Mouse (Mus musculus) heart, embryonic 15.5 days (tissue): ENCODE measurements around the gene Tomt. TPM values are rescaled to one million over a fixed set of nuclear protein-coding genes. Genes with fewer than 3 reads are reported as not detected.
A peak's percentile ranks its signal among the peaks of the same experiment; 100 is the strongest.

Experiments
- ATAC-seq: fragments of 200-750 bp; cut with Nextera tagmentation; replicated peaks from 2 replicates; pipeline ENCODE4 v1.8.0; 2017; ENCODE audit warnings: low read depth, moderate TSS enrichment; ENCODE audit not compliant: insufficient number of reproducible peaks, insufficient read depth, low FRiP score
- H3K27ac ChIP-seq: fragments of 300-500 bp; sonication (generic); 2 replicates; pipeline ENCODE4 v1.5.1; 2015; ENCODE audit warnings: mild to moderate bottlenecking, inconsistent platforms
- H3K27me3 ChIP-seq: fragments of 300-500 bp; sonication (generic); 2 replicates; pipeline ENCODE4 v1.6.1; 2015; ENCODE audit warnings: inconsistent platforms
- H3K36me3 ChIP-seq: fragments of 300-500 bp; sonication (generic); 2 replicates; pipeline ENCODE4 v1.6.1; 2015; ENCODE audit warnings: mild to moderate bottlenecking, inconsistent platforms
- H3K4me1 ChIP-seq: fragments of 300-500 bp; sonication (generic); replicated peaks from 2 replicates; pipeline ENCODE4 v1.6.1; 2015; ENCODE audit warnings: inconsistent platforms
- H3K4me2 ChIP-seq: fragments of 300-500 bp; sonication (generic); 2 replicates; pipeline ENCODE4 v1.6.1; 2015; ENCODE audit warnings: inconsistent platforms, mild to moderate bottlenecking, moderate library complexity
- H3K4me3 ChIP-seq: fragments of 300-500 bp; sonication (generic); 2 replicates; pipeline ENCODE4 v1.5.1; 2015; ENCODE audit warnings: mild to moderate bottlenecking, inconsistent platforms
- H3K9ac ChIP-seq: fragments of 300-500 bp; sonication (generic); 2 replicates; pipeline ENCODE4 v1.6.1; 2015; ENCODE audit warnings: mild to moderate bottlenecking, inconsistent platforms
- H3K9me3 ChIP-seq: fragments of 300-500 bp; sonication (generic); replicated peaks from 2 replicates; pipeline ENCODE4 v1.6.1; 2016; ENCODE audit warnings: inconsistent platforms
- WGBS: fragments of 180-500 bp; shearing (Covaris S2); methylation state at CpG from one replicate; pipeline ENCODE4 v1.1.7; 2015; ENCODE audit warnings: mixed read lengths; 5-methylcytosine and 5-hydroxymethylcytosine counted together
- polyA plus RNA-seq: library from polyadenylated mRNA; unstranded; fragments of >200 nt; fragmentation: Nextera tagmentation; extraction: Ambion mirVana; gene quantifications from 2 replicates; pipeline ENCODE4 v1.2.1, GENCODE M21; 2015

Tomt gene
- polyA plus RNA-seq, 1 experiment from 2014 or later, result 0.10 TPM

- Histone ChIP-seq H3K4me3 (no peak overlapping the region), H3K4me1 (peaks cover 10% of the 10 kb centered on the region), H3K9me3 (no peaks in the 10 kb centered on the region; the same call in 1 of the 2 replicates), H3K36me3 (0 out of 2 replicates have a peak, but pooled peaks cover 4% of the 10 kb centered on the region), H3K4me2 (no peak overlapping the region), H3K9ac (no peak overlapping the region), H3K27ac (no peak overlapping the region), H3K27me3 (no peaks in the 10 kb centered on the region)
- ATAC-seq, result no peak
These were observed 3.3 kb downstream of the Tomt start for GRCm38 (mm10) chr7:101902846-101903245.

DNA sequence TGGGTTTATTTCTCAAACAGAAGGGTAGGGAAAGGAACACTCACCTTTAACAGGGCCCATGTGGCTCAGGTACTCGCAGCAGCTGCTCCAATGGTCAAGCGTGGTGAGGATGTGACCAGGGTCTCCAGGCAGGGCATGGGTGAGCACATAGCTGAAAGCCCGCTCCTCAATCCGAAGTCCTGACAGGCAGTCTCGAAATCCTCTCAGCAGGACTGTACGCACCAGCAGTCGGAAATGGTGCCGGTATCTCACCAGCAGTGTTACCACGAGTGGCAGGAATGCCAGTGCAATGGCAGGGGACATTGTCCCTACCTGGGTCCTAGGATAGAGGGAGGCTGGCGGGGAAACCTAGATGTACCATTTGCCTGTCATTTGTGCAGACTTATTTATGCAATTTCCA, 4.2 kb downstream of the Tomt start:
- H3K27ac ChIP-seq, result no peak overlapping the region

GRCm38 (mm10) chr7:101900331-101901097, 5.6 kb downstream of the Tomt start:
- Histone ChIP-seq H3K9me3 (no peaks in the 10 kb centered on the region; the same call in 1 of the 2 replicates), H3K9ac (no peak overlapping the region), H3K4me2 (no peak overlapping the region), H3K27ac (no peak overlapping the region), H3K27me3 (no peaks in the 10 kb centered on the region), H3K36me3 (0 out of 2 replicates have a peak, but pooled peaks cover 4% of the 10 kb centered on the region), H3K4me1 (peaks cover 3% of the 10 kb centered on the region; the same call in 1 of the 2 replicates), H3K4me3 (no peak overlapping the region)
- WGBS, result 89% methylated on average over 16 of the region's 16 CpGs
- no peak for ATAC-seq

More for the DNA sequence above, 4.2 kb downstream of the Tomt start:
- H3K4me1 ChIP-seq, result peaks cover 9% of the 10 kb centered on the region
- no peak for ATAC-seq
- H3K9me3 ChIP-seq, result no peaks in the 10 kb centered on the region; the same call in 1 of the 2 replicates
- H3K36me3 ChIP-seq, result 0 out of 2 replicates have a peak, but pooled peaks cover 4% of the 10 kb centered on the region
- no peak overlapping the region for H3K9ac ChIP-seq
- 87% methylated on average over 10 of the region's 10 CpGs for WGBS
- no peaks in the 10 kb centered on the region for H3K27me3 ChIP-seq
- H3K4me3 ChIP-seq, result no peak overlapping the region
- no peak overlapping the region for H3K4me2 ChIP-seq

- Histone ChIP-seq H3K4me1 (peaks cover 11% of the 10 kb centered on the region; the same call in 1 of the 2 replicates), H3K4me2 (peak overlapping the region; percentile 63), H3K9me3 (no peaks in the 10 kb centered on the region), H3K27ac (peak overlapping the region; percentile 90), H3K4me3 (peak overlapping the region; percentile 64), H3K9ac (peak overlapping the region; percentile 57), H3K36me3 (0 out of 2 replicates have a peak, but pooled peaks cover 4% of the 10 kb centered on the region), H3K27me3 (no peaks in the 10 kb centered on the region)
- 1% methylated on average over 57 of the region's 57 CpGs for WGBS
- ATAC-seq, result peak; percentile 96
These were observed 9.8 kb downstream of the Tomt start for GRCm38 (mm10) chr7:101896104-101897066.

- Histone ChIP-seq H3K27ac (peak overlapping the region; percentile 90), H3K9ac (peak overlapping the region; percentile 57; the same call in 1 of the 2 replicates), H3K9me3 (no peaks in the 10 kb centered on the region), H3K36me3 (0 out of 2 replicates have a peak, but pooled peaks cover 4% of the 10 kb centered on the region), H3K4me2 (peak overlapping the region; percentile 52), H3K4me1 (peaks cover 11% of the 10 kb centered on the region; the same call in 1 of the 2 replicates), H3K4me3 (peak overlapping the region; percentile 64), H3K27me3 (no peaks in the 10 kb centered on the region)
- no peak for ATAC-seq
- 30% methylated on average over 9 of the region's 9 CpGs for WGBS
These were observed 10.5 kb downstream of the Tomt start for GRCm38 (mm10) chr7:101895695-101896094.

DNA sequence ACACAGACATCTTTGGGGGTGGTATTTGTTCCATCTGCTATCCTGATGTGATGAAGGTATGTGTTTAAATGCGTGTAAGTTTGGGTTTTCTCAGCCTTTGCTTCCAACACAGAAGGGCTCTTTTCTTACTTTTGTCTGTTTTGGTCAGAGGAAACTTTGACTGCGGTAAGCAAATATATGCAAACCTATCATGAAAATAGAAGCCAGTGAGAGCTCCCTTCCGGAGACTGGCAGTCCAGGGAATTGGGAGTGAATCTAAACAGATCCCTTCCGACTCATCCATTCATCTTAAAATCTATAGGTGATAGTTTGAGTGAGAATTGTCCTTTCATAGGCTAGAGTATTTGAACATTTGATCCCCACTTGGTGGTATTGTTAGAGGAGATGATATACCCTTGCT, 17.7 kb downstream of the Tomt start:
- Histone ChIP-seq H3K9me3 (no peaks in the 10 kb centered on the region), H3K4me1 (no peaks in the 10 kb centered on the region), H3K4me3 (no peak overlapping the region), H3K27me3 (no peaks in the 10 kb centered on the region), H3K9ac (no peak overlapping the region), H3K27ac (no peak overlapping the region), H3K36me3 (no peaks in the 10 kb centered on the region), H3K4me2 (no peak overlapping the region)
- WGBS, result 71% methylated on average over 4 of the region's 4 CpGs
- ATAC-seq, result no peak

DNA sequence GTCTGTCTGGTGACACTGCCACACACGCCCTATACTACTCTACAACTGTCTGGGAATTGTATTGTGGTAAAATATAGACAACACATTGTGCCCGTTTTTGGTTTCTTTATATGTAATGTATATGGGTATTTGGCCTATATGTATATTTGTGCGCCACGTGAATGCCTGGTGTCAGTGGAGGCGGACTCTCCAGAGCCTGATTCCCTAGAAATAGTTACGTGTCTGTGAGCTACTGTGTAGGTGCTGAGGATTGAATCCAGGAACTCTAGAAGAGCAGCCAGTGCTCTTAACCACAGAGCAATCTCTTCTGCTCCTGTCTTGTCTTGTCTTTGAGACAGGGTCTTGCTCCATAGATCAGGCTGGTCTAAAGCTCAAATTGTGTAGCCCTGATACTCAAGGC, 19.9 kb downstream of the Tomt start:
- 74% methylated on average over 6 of the region's 6 CpGs for WGBS

GRCm38 (mm10) chr7:101884160-101884559, 22.0 kb downstream of the Tomt start:
- WGBS, result 89% methylated on average over 4 of the region's 4 CpGs

More for the DNA sequence above, 19.9 kb downstream of the Tomt start:
- Histone ChIP-seq H3K4me2 (no peak overlapping the region), H3K27me3 (no peaks in the 10 kb centered on the region), H3K36me3 (no peaks in the 10 kb centered on the region), H3K27ac (no peak overlapping the region), H3K4me3 (no peak overlapping the region), H3K4me1 (no peaks in the 10 kb centered on the region), H3K9me3 (no peaks in the 10 kb centered on the region), H3K9ac (no peak overlapping the region)
- ATAC-seq, result no peak

DNA sequence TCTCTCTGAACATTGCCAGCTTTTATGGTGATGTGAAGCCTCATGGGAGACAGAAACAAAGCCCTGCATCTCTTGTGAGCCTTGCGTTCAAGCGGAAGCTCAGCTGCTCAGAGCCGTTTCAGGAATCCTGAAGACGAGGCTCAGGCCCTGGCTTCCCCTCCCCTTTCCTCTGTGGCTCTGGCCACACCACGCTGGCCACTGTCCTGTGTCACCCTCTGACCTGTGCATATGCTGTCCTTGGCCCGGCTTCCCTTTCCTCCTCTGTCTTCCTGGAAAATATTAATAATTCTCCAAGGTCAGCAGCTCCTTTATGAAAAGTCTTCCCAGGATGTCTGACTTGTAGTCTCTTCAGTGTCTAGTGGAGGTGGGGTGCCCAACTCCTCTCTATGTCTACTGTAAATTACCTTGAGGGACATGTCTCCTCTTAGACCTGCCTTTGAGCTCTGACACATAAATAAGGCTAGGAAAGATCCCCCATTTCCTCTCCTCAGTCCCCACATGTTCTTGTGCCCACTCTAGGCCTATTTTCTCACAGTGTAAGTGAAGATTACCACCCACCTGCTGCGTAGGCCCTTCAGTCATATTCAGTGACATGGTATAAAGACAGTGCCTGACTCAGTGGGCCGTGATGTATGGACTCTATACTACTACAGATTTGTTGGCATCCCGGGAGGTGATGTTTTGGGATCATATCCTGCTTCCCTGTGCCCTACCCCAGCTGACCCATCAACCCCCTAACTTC, 23.6 kb downstream of the Tomt start:
- H3K4me1 ChIP-seq, result no peaks in the 10 kb centered on the region
- ATAC-seq, result no peak
- no peaks in the 10 kb centered on the region for H3K27me3 ChIP-seq
- H3K27ac ChIP-seq, result no peak overlapping the region
- no peaks in the 10 kb centered on the region for H3K9me3 ChIP-seq
- no peak overlapping the region for H3K9ac ChIP-seq
- H3K4me2 ChIP-seq, result no peak overlapping the region
- WGBS, result 65% methylated on average over 9 of the region's 9 CpGs
- H3K36me3 ChIP-seq, result no peaks in the 10 kb centered on the region
- no peak overlapping the region for H3K4me3 ChIP-seq

More at GRCm38 (mm10) chr7:101884160-101884559, 22.0 kb downstream of the Tomt start:
- Histone ChIP-seq H3K27ac (no peak overlapping the region), H3K4me3 (no peak overlapping the region), H3K9ac (no peak overlapping the region), H3K36me3 (no peaks in the 10 kb centered on the region), H3K9me3 (no peaks in the 10 kb centered on the region), H3K4me1 (no peaks in the 10 kb centered on the region), H3K27me3 (no peaks in the 10 kb centered on the region), H3K4me2 (no peak overlapping the region)
- no peak for ATAC-seq

GRCm38 (mm10) chr7:101880855-101881254, 25.3 kb downstream of the Tomt start:
- Histone ChIP-seq H3K27me3 (no peaks in the 10 kb centered on the region), H3K4me2 (no peak overlapping the region), H3K9ac (no peak overlapping the region), H3K9me3 (no peaks in the 10 kb centered on the region), H3K36me3 (no peaks in the 10 kb centered on the region), H3K4me3 (no peak overlapping the region), H3K4me1 (no peaks in the 10 kb centered on the region), H3K27ac (no peak overlapping the region)
- 65% methylated on average over 4 of the region's 4 CpGs for WGBS
- no peak for ATAC-seq
